Mouse (Mus musculus) spleen, postnatal 36 days (tissue): ENCODE results near the gene Ppp2r2d.

ENCODE experiments used
- DNase-seq, 2 experiments: peaks; one replicate each; pipeline ENCODE4 v3.0.0; 2022; ENCODE audit warnings: low spot score in 2 of 2, mixed read lengths in 1 of 2

Ppp2r2d gene

GRCm38 (mm10) chr7:138856670-138857069 is 10.8 kb downstream of the Ppp2r2d start:
- DNase-seq: no peak

GRCm38 (mm10) chr7:138863950-138864572 is 18.2 kb downstream of the Ppp2r2d start:
- DNase-seq: no peak

GRCm38 (mm10) chr7:138864776-138865175 is 18.9 kb downstream of the Ppp2r2d start:
- no peak for DNase-seq

GRCm38 (mm10) chr7:138867286-138867685 is 21.4 kb downstream of the Ppp2r2d start:
- DNase-seq: no peak

- no peak for DNase-seq
Observed at GRCm38 (mm10) chr7:138868316-138868715, 22.4 kb downstream of the Ppp2r2d start.

- DNase-seq: no peak
Observed at GRCm38 (mm10) chr7:138872956-138873355, 27.1 kb downstream of the Ppp2r2d start.

GRCm38 (mm10) chr7:138875031-138875430 is 29.2 kb downstream of the Ppp2r2d start:
- DNase-seq: no peak

GRCm38 (mm10) chr7:138883724-138884123 is 37.8 kb downstream of the Ppp2r2d start:
- no peak for DNase-seq

GRCm38 (mm10) chr7:138885365-138886289 is 39.7 kb downstream of the Ppp2r2d start:
- no peak for DNase-seq

GRCm38 (mm10) chr7:138898122-138898521 is 52.2 kb downstream of the Ppp2r2d start:
- no peak for DNase-seq

- no peak for DNase-seq
Observed at GRCm38 (mm10) chr7:138898743-138899142, 52.9 kb downstream of the Ppp2r2d start.

- no peak for DNase-seq
Observed at GRCm38 (mm10) chr7:138903886-138904435, 58.1 kb downstream of the Ppp2r2d start.

- DNase-seq: no peak
Observed at GRCm38 (mm10) chr7:138906441-138906840, 60.6 kb downstream of the Ppp2r2d start.

GRCm38 (mm10) chr7:138907043-138907442 is 61.2 kb downstream of the Ppp2r2d start:
- DNase-seq: no peak

- no peak for DNase-seq
Observed at GRCm38 (mm10) chr7:138907976-138908375, 62.1 kb downstream of the Ppp2r2d start.

GRCm38 (mm10) chr7:138908768-138909276 is 62.9 kb downstream of the Ppp2r2d start:
- no peak for DNase-seq

GRCm38 (mm10) chr7:138909277-138910192 is 63.7 kb downstream of the Ppp2r2d start, which contains the start of gene Bnip3:
Gene Bnip3, minus strand, starts transcription at chr7:138909519.
- peak; percentile 87 to 89 for DNase-seq

GRCm38 (mm10) chr7:138910193-138910562 is 64.3 kb downstream of the Ppp2r2d start:
- DNase-seq: no peak

GRCm38 (mm10) chr7:138913616-138914015 is 67.7 kb downstream of the Ppp2r2d start:
- DNase-seq: no peak

- peak; percentile 59 to 64 for DNase-seq
Observed at GRCm38 (mm10) chr7:138919156-138919944, 73.5 kb downstream of the Ppp2r2d start.
